Comparison of ENCODE assay signal across 25 mouse cellular contexts in genomic region chr9:71185823-71186222, GRCm38 (mm10). TPM values are rescaled to one million over a fixed set of nuclear protein-coding genes. Genes with fewer than 3 reads are reported as not detected.
DNase-seq lines count a peak whose midpoint lies in the region; ATAC-seq and TF ChIP-seq lines count a peak whose summit lies in the region.
"Had no signal": no experiment of that assay in that cellular context is flagged by ENCODE, and none has a peak within 500 bp of the region (broad histone marks: within the 10 kb centered on the region; RNA-seq: fewer than 3 reads in every experiment).

No protein-coding gene starts in this region.

- H3K9ac ChIP-seq in liver, adult 2 months (ENCODE audit: low read depth, low read length): no peak overlapping the region
- H3K9ac ChIP-seq in liver, embryonic 11.5 days (ENCODE audit: low read depth, low read length): no peak overlapping the region
- H3K9ac ChIP-seq in liver, embryonic 13.5 days: no peak overlapping the region
- no peak overlapping the region for H3K9ac ChIP-seq in liver, postnatal 0 days (replicated peaks)
- H3K9ac ChIP-seq: embryonic facial prominence, embryonic 12.5 days; forebrain, embryonic 15.5 days; hindbrain, embryonic 12.5 days had no signal

- H3K4me1 ChIP-seq in liver, adult 2 months (ENCODE audit: control insufficient read depth, insufficient read depth, low read length): no peaks in the 10 kb centered on the region
- H3K4me1 ChIP-seq in liver, embryonic 11.5 days (replicated peaks; ENCODE audit: control insufficient read depth, insufficient read depth, low read length): peaks cover 5% of the 10 kb centered on the region
- peaks cover 58% of the 10 kb centered on the region for H3K4me1 ChIP-seq in liver, embryonic 13.5 days (replicated peaks)
- peaks cover 25% of the 10 kb centered on the region for H3K4me1 ChIP-seq in liver, postnatal 0 days (ENCODE audit: insufficient read depth)
- H3K4me1 ChIP-seq: embryonic facial prominence, embryonic 12.5 days; forebrain, embryonic 15.5 days; hindbrain, embryonic 12.5 days had no signal

- no peaks in the 10 kb centered on the region for H3K36me3 ChIP-seq in liver, adult 2 months (ENCODE audit: control insufficient read depth, insufficient read depth, low read length)
- H3K36me3 ChIP-seq in liver, embryonic 11.5 days (ENCODE audit: control insufficient read depth, insufficient read depth, low read length): no peaks in the 10 kb centered on the region
- H3K36me3 ChIP-seq in liver, embryonic 13.5 days: no peaks in the 10 kb centered on the region
- H3K36me3 ChIP-seq in liver, postnatal 0 days (replicated peaks; ENCODE audit: insufficient read depth, low read length): no peaks in the 10 kb centered on the region
- H3K36me3 ChIP-seq: embryonic facial prominence, embryonic 12.5 days; forebrain, embryonic 15.5 days; heart, embryonic 10.5 days; hindbrain, embryonic 12.5 days had no signal

- no peak for TF ChIP-seq CTCF in liver, adult 2 months (IDR thresholded peaks at IDR 0.05; ENCODE audit: low read depth, low read length)
- TF ChIP-seq CTCF in liver, postnatal 0 days (IDR thresholded peaks at IDR 0.05; ENCODE audit: low read depth): no peak

- no peak overlapping the region for H3K4me3 ChIP-seq in liver, adult 2 months (ENCODE audit: insufficient read depth, low read depth, low read length)
- H3K4me3 ChIP-seq in liver, embryonic 11.5 days (ENCODE audit: low read depth, low read length): no peak overlapping the region
- H3K4me3 ChIP-seq in liver, embryonic 13.5 days (replicated peaks): no peak overlapping the region
- H3K4me3 ChIP-seq in liver, postnatal 0 days (ENCODE audit: low read depth, low read length): no peak overlapping the region
- H3K4me3 ChIP-seq: embryonic facial prominence, embryonic 12.5 days; forebrain, embryonic 15.5 days; heart, embryonic 10.5 days; hindbrain, embryonic 12.5 days had no signal

- DNase-seq in liver, adult 2 months (ENCODE audit: extremely low read depth, low read depth, low spot score): peak; percentile 42
- DNase-seq in liver, embryonic 11.5 days (ENCODE audit: low spot score): no peak
- DNase-seq in liver, embryonic 13.5 days: no peak
- no peak for DNase-seq in liver, postnatal 0 days
- DNase-seq in ovary, postnatal 14 days (ENCODE audit: low spot score): no peak
- no peak for DNase-seq in right cerebral cortex, adult 18-20 months
- DNase-seq in T-cell, adult 2 months (ENCODE audit: low spot score): no peak
- DNase-seq: adrenal gland, adult 2 months; adrenal gland, postnatal 25 days; B cell, adult 2 months; cerebellum, adult 11 months; cerebellum, adult 8-10 months; cerebellum, postnatal 25 days; gastrocnemius, postnatal 36 days; heart, adult 11 months; heart, postnatal 10 days; heart, postnatal 4 days had no signal

- peak; percentile 84 for TF ChIP-seq EP300 in liver, postnatal 0 days (IDR thresholded peaks at IDR 0.05; ENCODE audit: low read depth)

- H3K9me3 ChIP-seq in liver, embryonic 11.5 days (ENCODE audit: control insufficient read depth, low read length): no peaks in the 10 kb centered on the region
- H3K9me3 ChIP-seq in liver, embryonic 13.5 days (replicated peaks): no peaks in the 10 kb centered on the region
- H3K9me3 ChIP-seq in liver, postnatal 0 days (ENCODE audit: low read length): no peaks in the 10 kb centered on the region
- H3K9me3 ChIP-seq: embryonic facial prominence, embryonic 12.5 days; forebrain, embryonic 15.5 days; heart, embryonic 10.5 days; hindbrain, embryonic 12.5 days had no signal

- 76% methylated on average over 2 of the region's 2 CpGs for WGBS in liver, adult 2 months
- 77% methylated on average over 2 of the region's 2 CpGs for WGBS in liver, embryonic 11.5 days
- 61% methylated on average over 2 of the region's 2 CpGs for WGBS in liver, embryonic 13.5 days (ENCODE audit: insufficient replicate concordance)
- WGBS in liver, postnatal 0 days (ENCODE audit: insufficient replicate concordance): 65% methylated on average over 2 of the region's 2 CpGs

- no peaks in the 10 kb centered on the region for H3K79me2 ChIP-seq in liver, adult 2 months (ENCODE audit: control insufficient read depth, insufficient read depth, low read length)

- H3K4me2 ChIP-seq in liver, embryonic 11.5 days: no peak overlapping the region
- no peak overlapping the region for H3K4me2 ChIP-seq in liver, embryonic 13.5 days
- H3K4me2 ChIP-seq in liver, postnatal 0 days (ENCODE audit: low read depth, low read length): no peak overlapping the region
- H3K4me2 ChIP-seq: embryonic facial prominence, embryonic 12.5 days; forebrain, embryonic 15.5 days; hindbrain, embryonic 12.5 days had no signal

- no peak overlapping the region for H3K27ac ChIP-seq in liver, adult 2 months (replicated peaks; ENCODE audit: insufficient read depth, low read depth, low read length)
- H3K27ac ChIP-seq in liver, embryonic 11.5 days (ENCODE audit: low read depth, low read length): no peak overlapping the region
- no peak overlapping the region; the same call in 1 of the 2 replicates for H3K27ac ChIP-seq in liver, embryonic 13.5 days
- H3K27ac ChIP-seq in liver, postnatal 0 days (ENCODE audit: low read depth): no peak overlapping the region
- H3K27ac ChIP-seq: embryonic facial prominence, embryonic 12.5 days; forebrain, embryonic 15.5 days; heart, embryonic 10.5 days; hindbrain, embryonic 12.5 days had no signal

- ATAC-seq in liver, embryonic 11.5 days (replicated peaks; ENCODE audit: low FRiP score): no peak
- peak; percentile 71 for ATAC-seq in erythroid progenitor cell, adult 5-6 weeks (replicated peaks; ENCODE audit: low FRiP score, poor library complexity, severe bottlenecking)
- peak; percentile 35; the same call in 1 of the 2 replicates for ATAC-seq in liver, embryonic 13.5 days (ENCODE audit: low read depth)
- peak; percentile 26; the same call in 1 of the 2 replicates for ATAC-seq in liver, postnatal 0 days
- ATAC-seq: CD4-positive, CD25-positive, alpha-beta regulatory T cell, adult 4 months; forebrain, embryonic 15.5 days; hindbrain, embryonic 16.5 days; Patski had no signal

- H3K27me3 ChIP-seq in liver, adult 2 months (ENCODE audit: control insufficient read depth, insufficient read depth, low read length): no peaks in the 10 kb centered on the region
- H3K27me3 ChIP-seq in liver, embryonic 11.5 days (replicated peaks; ENCODE audit: control insufficient read depth, insufficient read depth, low read length): no peaks in the 10 kb centered on the region
- no peaks in the 10 kb centered on the region for H3K27me3 ChIP-seq in liver, embryonic 13.5 days
- no peaks in the 10 kb centered on the region for H3K27me3 ChIP-seq in liver, postnatal 0 days (ENCODE audit: insufficient read depth, low read length)
- H3K27me3 ChIP-seq: embryonic facial prominence, embryonic 12.5 days; forebrain, embryonic 15.5 days; hindbrain, embryonic 12.5 days had no signal

- TF ChIP-seq POLR2A in liver, adult 2 months (IDR thresholded peaks at IDR 0.05; ENCODE audit: extremely low read depth, insufficient read depth, low read length): no peak

RNA-seq across cellular contexts. Expression of gene Aqp9, which starts 17.3 kb away (rescaled TPM):
- total RNA-seq in liver, adult 2 months (2014; rRNA removed): 254 and 300 TPM in 2 replicates
- polyA plus RNA-seq in liver, adult 2 months (2012; rRNA removed): 110 and 114 TPM in 2 replicates
- polyA plus RNA-seq in liver, embryonic 11.5 days (2014; fragmentation: Nextera tagmentation; extraction: Ambion mirVana): 13.6 and 15.2 TPM in 2 replicates
- total RNA-seq in erythroid progenitor cell, adult 5-6 weeks (2015; ENCODE audit: low replicate concordance): 23.4 and 28.1 TPM in 2 replicates
- total RNA-seq in erythroid progenitor cell, adult 5-6 weeks (2017; ENCODE audit: low replicate concordance): 33.5 and 50.6 TPM in 2 replicates
- 8.3 and 9.3 TPM in 2 replicates for polyA plus RNA-seq in liver, embryonic 13.5 days (2015; fragmentation: Nextera tagmentation; extraction: Ambion mirVana)
- polyA plus RNA-seq in liver, postnatal 0 days (2015; fragmentation: Nextera tagmentation; extraction: Ambion mirVana): 70.9 and 75.4 TPM in 2 replicates
- polyA plus RNA-seq: embryonic facial prominence, embryonic 12.5 days; hindbrain, embryonic 12.5 days had no signal

RNA-seq across cellular contexts. Expression of gene Aldh1a2, which starts 29.8 kb away (rescaled TPM):
- total RNA-seq in liver, adult 2 months (2014; rRNA removed): 0.34 and 0.46 TPM in 2 replicates
- 0.09 and 0.16 TPM in 2 replicates for polyA plus RNA-seq in liver, adult 2 months (2012; rRNA removed)
- 19.6 and 24.3 TPM in 2 replicates for polyA plus RNA-seq in liver, embryonic 11.5 days (2014; fragmentation: Nextera tagmentation; extraction: Ambion mirVana)
- total RNA-seq in erythroid progenitor cell, adult 5-6 weeks (2015; ENCODE audit: low replicate concordance): not detected in 2 replicates
- total RNA-seq in erythroid progenitor cell, adult 5-6 weeks (2017; ENCODE audit: low replicate concordance): 0.26 TPM in 1 of 2 replicates, not detected in the other
- 2.0 and 2.8 TPM in 2 replicates for polyA plus RNA-seq in liver, embryonic 13.5 days (2015; fragmentation: Nextera tagmentation; extraction: Ambion mirVana)
- 0.51 and 0.63 TPM in 2 replicates for polyA plus RNA-seq in liver, postnatal 0 days (2015; fragmentation: Nextera tagmentation; extraction: Ambion mirVana)
- polyA plus RNA-seq: CD4-positive, CD25-positive, alpha-beta regulatory T cell, adult 4 months had no signal
